Mouse (Mus musculus) liver, embryonic 16.5 days (tissue): ENCODE data around the gene Comt. TPM values are rescaled to one million over a fixed set of nuclear protein-coding genes. Genes with fewer than 3 reads are reported as not detected.

ENCODE experiments used
- ATAC-seq: fragments of 200-750 bp; cut with Nextera tagmentation; 2 replicates; pipeline ENCODE4 v1.8.0; 2017; ENCODE audit warnings: low read depth, mild to moderate bottlenecking, moderate number of reproducible peaks, moderate library complexity
- H3K27ac ChIP-seq: fragments of 300-500 bp; sonication (generic); 2 replicates; pipeline ENCODE4 v1.5.1; 2014; ENCODE audit warnings: mild to moderate bottlenecking, low read length
- H3K27me3 ChIP-seq: fragments of 300-500 bp; sonication (generic); 2 replicates; pipeline ENCODE4 v1.6.1; 2014; ENCODE audit warnings: low read depth, low read length, mixed read lengths; ENCODE audit not compliant: control insufficient read depth, insufficient read depth
- H3K36me3 ChIP-seq: fragments of 300-500 bp; sonication (generic); 2 replicates; pipeline ENCODE4 v1.6.1; 2014; ENCODE audit warnings: mild to moderate bottlenecking; ENCODE audit not compliant: control insufficient read depth, insufficient read depth
- H3K4me1 ChIP-seq: fragments of 300-500 bp; sonication (generic); 2 replicates; pipeline ENCODE4 v1.6.1; 2014; ENCODE audit warnings: low read depth, low read length, mixed read lengths; ENCODE audit not compliant: control insufficient read depth
- H3K4me2 ChIP-seq: fragments of 300-500 bp; sonication (generic); 2 replicates; pipeline ENCODE4 v1.6.1; 2014; ENCODE audit warnings: low read depth, low read length, mixed read lengths
- H3K4me3 ChIP-seq: fragments of 300-500 bp; sonication (generic); 2 replicates; pipeline ENCODE4 v1.5.1; 2014; ENCODE audit warnings: low read depth, mild to moderate bottlenecking, low read length
- H3K9ac ChIP-seq: fragments of 300-500 bp; sonication (generic); 2 replicates; pipeline ENCODE4 v1.6.1; 2014; ENCODE audit warnings: low read depth, low read length
- H3K9me3 ChIP-seq: fragments of 300-500 bp; sonication (generic); replicated peaks from 2 replicates; pipeline ENCODE4 v1.6.1; 2016; ENCODE audit warnings: low read length; ENCODE audit not compliant: control insufficient read depth
- WGBS: fragments of 180-500 bp; shearing (Covaris S2); extraction: QIAGEN DNeasy Blood & Tissue Kit; methylation state at CpG from one replicate; pipeline ENCODE4 v1.1.7; 2014; ENCODE audit not compliant: insufficient replicate concordance; 5-methylcytosine and 5-hydroxymethylcytosine counted together
- polyA plus RNA-seq: library from polyadenylated mRNA; unstranded; fragments of >200 nt; fragmentation: Nextera tagmentation; extraction: Ambion mirVana; gene quantifications from 2 replicates; pipeline ENCODE4 v1.2.1, GENCODE M21; 2015

Comt gene
- polyA plus RNA-seq, 1 experiment from 2014 or later, result 85.1 TPM

GRCm38 (mm10) chr16:18449005-18449404, 22.4 kb upstream of the Comt start:
- no peak overlapping the region for H3K4me3 ChIP-seq
- peaks cover 66% of the 10 kb centered on the region for H3K36me3 ChIP-seq
- no peak for ATAC-seq
- H3K4me1 ChIP-seq, result no peaks in the 10 kb centered on the region
- H3K9me3 ChIP-seq, result no peaks in the 10 kb centered on the region
- H3K4me2 ChIP-seq, result no peak overlapping the region
- H3K9ac ChIP-seq, result no peak overlapping the region
- no peak overlapping the region for H3K27ac ChIP-seq
- H3K27me3 ChIP-seq, result no peaks in the 10 kb centered on the region
- 88% methylated on average over 4 of the region's 4 CpGs for WGBS

- no peaks in the 10 kb centered on the region for H3K4me1 ChIP-seq
- H3K4me3 ChIP-seq, result no peak overlapping the region
- ATAC-seq, result no peak
- no peaks in the 10 kb centered on the region for H3K9me3 ChIP-seq
- H3K27ac ChIP-seq, result no peak overlapping the region
- H3K4me2 ChIP-seq, result no peak overlapping the region
- H3K9ac ChIP-seq, result no peak overlapping the region
- WGBS, result 76% methylated on average over 6 of the region's 6 CpGs
- peaks cover 72% of the 10 kb centered on the region for H3K36me3 ChIP-seq
- no peaks in the 10 kb centered on the region for H3K27me3 ChIP-seq
Measured at GRCm38 (mm10) chr16:18448104-18448503, 21.5 kb upstream of the Comt start.

- Histone ChIP-seq H3K27ac (no peak overlapping the region), H3K4me2 (no peak overlapping the region), H3K4me3 (no peak overlapping the region), H3K9me3 (no peaks in the 10 kb centered on the region), H3K4me1 (no peaks in the 10 kb centered on the region), H3K27me3 (no peaks in the 10 kb centered on the region), H3K36me3 (peaks cover 73% of the 10 kb centered on the region), H3K9ac (no peak overlapping the region)
- no peak for ATAC-seq
Measured at GRCm38 (mm10) chr16:18447243-18447642, 20.6 kb upstream of the Comt start.

GRCm38 (mm10) chr16:18443385-18443841, 16.8 kb upstream of the Comt start:
- H3K27me3 ChIP-seq, result no peaks in the 10 kb centered on the region
- WGBS, result 19% methylated on average over 8 of the region's 8 CpGs
- H3K4me3 ChIP-seq, result no peak overlapping the region
- H3K27ac ChIP-seq, result no peak overlapping the region
- H3K9me3 ChIP-seq, result no peaks in the 10 kb centered on the region
- no peak overlapping the region for H3K4me2 ChIP-seq
- no peaks in the 10 kb centered on the region for H3K4me1 ChIP-seq
- peaks cover 72% of the 10 kb centered on the region for H3K36me3 ChIP-seq
- ATAC-seq, result peak; percentile 67
- no peak overlapping the region for H3K9ac ChIP-seq

DNA sequence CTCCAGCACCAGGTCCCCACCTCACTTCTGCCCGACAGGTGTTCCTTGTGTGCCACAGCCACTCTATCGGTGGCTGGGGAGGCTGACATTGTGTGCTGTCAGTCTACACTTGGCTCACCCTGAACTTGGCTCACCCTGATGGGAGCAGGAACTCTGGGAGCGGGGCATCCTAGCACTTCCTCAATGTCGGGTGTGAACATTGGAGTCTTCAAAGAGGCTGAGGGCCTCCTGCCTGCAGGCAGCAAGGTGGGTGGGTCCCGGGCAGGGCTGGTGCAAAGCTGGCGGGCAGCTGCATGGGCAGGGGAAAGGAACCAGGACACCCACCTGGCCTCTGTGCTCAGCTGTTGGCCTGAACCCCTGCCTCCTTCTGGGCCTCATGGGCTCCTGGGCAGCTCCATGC, 9.5 kb upstream of the Comt start:
- no peak overlapping the region for H3K4me2 ChIP-seq
- no peaks in the 10 kb centered on the region for H3K27me3 ChIP-seq
- H3K4me3 ChIP-seq, result no peak overlapping the region
- no peak for ATAC-seq
- H3K9ac ChIP-seq, result no peak overlapping the region
- H3K36me3 ChIP-seq, result peaks cover 66% of the 10 kb centered on the region
- peaks cover 14% of the 10 kb centered on the region for H3K4me1 ChIP-seq
- WGBS, result 91% methylated on average over 6 of the region's 6 CpGs
- no peak overlapping the region for H3K27ac ChIP-seq
- no peaks in the 10 kb centered on the region for H3K9me3 ChIP-seq

DNA sequence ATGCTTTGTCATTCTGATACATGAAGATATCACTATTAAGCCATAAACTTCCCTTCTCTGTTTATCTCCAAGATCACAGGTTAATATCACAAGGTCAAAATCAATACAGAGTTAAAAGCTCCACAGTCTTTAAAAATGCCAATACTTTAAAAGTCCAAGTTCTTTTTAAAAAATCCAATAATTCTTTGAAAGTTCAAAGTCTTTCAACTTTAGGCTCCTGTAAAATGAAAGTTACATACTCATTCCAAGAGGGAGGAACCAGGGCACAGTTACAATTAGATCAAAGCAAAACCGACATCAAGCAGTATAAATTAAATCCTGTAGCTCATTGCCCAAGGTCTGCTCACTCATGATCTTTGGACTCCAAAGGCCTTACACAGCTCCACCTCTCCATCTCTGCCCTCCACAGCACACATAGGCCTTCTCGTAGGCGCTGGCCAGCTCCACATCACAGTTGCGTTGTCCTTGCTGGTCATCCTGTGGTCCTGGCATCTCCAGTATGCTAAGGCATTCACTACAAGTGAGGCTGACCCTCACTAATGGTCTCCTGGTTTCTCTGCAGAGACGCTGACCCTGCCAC, 6.8 kb upstream of the Comt start:
- H3K9ac ChIP-seq, result no peak overlapping the region
- H3K36me3 ChIP-seq, result peaks cover 49% of the 10 kb centered on the region
- 93% methylated on average over 5 of the region's 5 CpGs for WGBS
- H3K27me3 ChIP-seq, result no peaks in the 10 kb centered on the region
- no peak overlapping the region for H3K4me3 ChIP-seq
- H3K4me2 ChIP-seq, result no peak overlapping the region
- no peaks in the 10 kb centered on the region for H3K9me3 ChIP-seq
- peaks cover 18% of the 10 kb centered on the region for H3K4me1 ChIP-seq
- no peak overlapping the region for H3K27ac ChIP-seq
- no peak for ATAC-seq

DNA sequence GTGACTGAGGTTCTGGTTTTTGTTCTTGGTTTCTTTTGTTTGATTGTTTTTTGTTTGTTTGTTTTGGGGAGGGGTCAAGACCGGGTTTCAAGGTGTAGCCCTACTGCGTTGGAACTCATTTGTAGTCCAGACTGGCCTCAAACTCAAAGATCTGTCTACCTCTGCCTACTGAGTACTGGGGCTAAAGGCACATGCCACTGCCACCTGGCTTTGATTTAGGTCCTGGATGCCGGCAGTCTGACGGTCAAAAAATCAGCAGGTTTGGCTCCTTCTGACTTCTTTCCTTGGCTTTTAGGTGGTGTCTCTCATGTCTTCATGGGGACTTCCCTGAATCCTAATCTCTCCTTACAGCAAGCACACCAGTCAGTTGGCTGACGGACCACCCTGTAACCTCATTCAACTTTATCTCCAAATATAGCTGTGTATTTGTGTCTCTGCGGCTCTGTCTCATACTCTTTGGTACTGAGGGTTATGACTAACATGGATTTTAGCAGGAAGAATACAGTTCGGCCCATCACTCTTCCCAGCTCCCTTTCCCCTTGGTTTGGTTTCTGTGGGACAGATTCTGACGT, 4.1 kb upstream of the Comt start:
- peaks cover 35% of the 10 kb centered on the region for H3K4me1 ChIP-seq
- peaks cover 23% of the 10 kb centered on the region for H3K36me3 ChIP-seq
- H3K27me3 ChIP-seq, result no peaks in the 10 kb centered on the region
- H3K4me2 ChIP-seq, result peak overlapping the region; percentile 89
- H3K4me3 ChIP-seq, result peak overlapping the region; percentile 93
- peak overlapping the region; percentile 99 for H3K27ac ChIP-seq
- no peak for ATAC-seq
- WGBS, result 36% methylated on average over 8 of the region's 8 CpGs
- peak overlapping the region; percentile 81 for H3K9ac ChIP-seq
- no peaks in the 10 kb centered on the region for H3K9me3 ChIP-seq

GRCm38 (mm10) chr16:18429641-18430040, 3.0 kb upstream of the Comt start:
- no peak for ATAC-seq
- H3K4me2 ChIP-seq, result peak overlapping the region; percentile 89

GRCm38 (mm10) chr16:18428516-18429042, 1.9 kb upstream of the Comt start:
- peak overlapping the region; percentile 93 for H3K4me3 ChIP-seq

More at GRCm38 (mm10) chr16:18429641-18430040, 3.0 kb upstream of the Comt start:
- H3K27ac ChIP-seq, result peak overlapping the region; percentile 99
- H3K36me3 ChIP-seq, result peaks cover 13% of the 10 kb centered on the region
- peak overlapping the region; percentile 81 for H3K9ac ChIP-seq
- peak overlapping the region; percentile 93 for H3K4me3 ChIP-seq
- peaks cover 44% of the 10 kb centered on the region for H3K4me1 ChIP-seq
- no peaks in the 10 kb centered on the region for H3K9me3 ChIP-seq
- H3K27me3 ChIP-seq, result no peaks in the 10 kb centered on the region
- 40% methylated on average over 8 of the region's 8 CpGs for WGBS

More at GRCm38 (mm10) chr16:18428516-18429042, 1.9 kb upstream of the Comt start:
- Histone ChIP-seq H3K9me3 (no peaks in the 10 kb centered on the region), H3K4me2 (peak overlapping the region; percentile 89), H3K27ac (peak overlapping the region; percentile 99), H3K4me1 (peaks cover 52% of the 10 kb centered on the region), H3K9ac (peak overlapping the region; percentile 81), H3K36me3 (peaks cover 10% of the 10 kb centered on the region), H3K27me3 (no peaks in the 10 kb centered on the region)
- WGBS, result 20% methylated on average over 7 of the region's 7 CpGs
- peak; percentile 92 for ATAC-seq
